Mouse (Mus musculus) frontal cortex, postnatal 14 days (tissue): ENCODE measurements at regions not wholly inside any gene's neighbourhood (a gene's known extent, or its start where the extent isn't known, plus 50 kb on each side); places are given as distances from the start of the nearest gene placed in this dataset.

ENCODE experiments used
- DNase-seq, 2 experiments: peaks; one replicate each; pipeline ENCODE4 v3.0.0; 2022; ENCODE audit warnings: low spot score in 2 of 2

DNA sequence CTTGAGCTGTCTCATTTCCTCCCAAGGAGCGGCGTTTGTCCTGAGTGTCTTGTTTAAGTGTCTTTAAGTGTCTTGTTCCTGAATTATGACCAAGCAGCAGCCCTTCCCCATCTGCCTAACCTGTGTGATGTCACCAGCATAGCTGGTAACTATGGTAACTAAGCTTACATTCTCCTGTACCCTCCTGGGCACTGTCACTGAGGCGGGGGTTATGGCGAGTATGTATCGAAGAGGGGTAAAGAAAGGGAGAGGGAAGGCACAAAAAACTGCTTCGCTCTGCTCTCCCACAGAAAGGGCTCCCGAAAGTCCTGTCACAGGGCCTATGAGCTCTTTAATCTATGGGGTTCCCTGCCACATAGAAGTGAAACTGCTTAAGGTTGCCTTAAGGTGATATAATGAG, 89.6 kb downstream of the Ppp4r2 start:
- DNase-seq, result no peak

DNA sequence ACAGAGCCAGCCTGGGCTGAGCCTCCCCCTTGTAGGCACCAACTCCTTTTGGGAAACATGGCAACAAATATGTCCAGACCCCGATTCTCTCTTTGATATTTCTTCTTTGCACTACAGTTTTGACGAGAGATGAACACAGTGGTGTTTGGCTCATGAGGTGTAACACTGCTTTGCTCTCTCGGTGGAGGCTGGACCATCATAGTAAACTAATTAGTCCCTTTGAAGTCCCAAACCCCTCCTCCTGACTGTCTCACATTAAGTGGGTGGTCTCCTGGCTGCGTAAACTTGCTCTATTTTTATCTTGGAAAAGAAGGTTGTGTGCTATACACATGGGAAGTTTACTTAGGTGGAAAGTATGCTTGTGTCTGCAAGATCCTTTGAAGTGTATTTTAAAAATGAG, 90.3 kb downstream of the Ppp4r2 start:
- DNase-seq, result no peak

DNA sequence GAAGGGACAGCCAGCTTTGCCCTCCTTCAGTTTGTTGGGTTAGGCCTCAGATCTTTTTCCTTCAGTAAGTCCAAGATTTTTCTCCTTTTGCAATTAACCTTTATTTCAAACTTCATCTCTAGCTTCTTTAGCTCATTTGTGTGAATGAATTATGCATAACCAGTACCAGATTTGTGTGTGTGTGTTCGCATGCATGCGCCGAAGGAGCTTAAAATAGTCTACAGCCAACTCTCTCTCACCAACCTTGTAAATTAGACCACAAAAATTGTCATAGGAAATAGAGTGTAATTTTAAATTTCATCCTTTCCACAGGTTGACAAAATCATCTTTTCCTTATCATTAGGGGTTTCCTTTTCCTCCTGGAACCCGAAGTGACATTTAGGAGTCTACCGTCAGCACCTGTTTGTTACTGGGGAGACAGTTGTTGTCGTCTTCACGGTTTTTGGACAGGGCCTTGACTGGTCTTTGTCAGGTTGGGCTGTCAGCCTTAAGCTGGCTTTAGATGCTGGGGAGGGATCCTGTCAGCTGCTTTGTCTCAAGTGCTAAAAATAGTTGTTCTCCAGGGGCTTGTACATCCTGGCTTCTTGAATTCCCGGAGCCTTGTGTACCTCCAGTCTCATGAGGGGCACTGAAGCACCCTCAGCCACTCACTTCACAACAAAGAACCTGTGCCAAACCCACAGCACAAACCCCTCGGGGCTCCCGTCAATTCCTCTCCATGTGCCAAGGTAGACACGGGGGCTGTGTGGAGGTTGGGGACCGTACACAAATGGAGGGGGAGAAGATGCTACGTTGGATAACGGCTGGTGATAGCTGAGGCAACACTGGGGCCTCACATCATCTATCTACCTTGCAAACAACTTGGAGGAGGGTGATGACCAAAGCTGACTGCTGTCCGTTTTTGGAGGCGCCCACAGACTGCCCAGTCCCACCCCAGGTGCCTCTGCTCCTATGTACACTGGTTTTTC, 95.7 kb downstream of the Ppp4r2 start:
- DNase-seq, result peak in 1 of 2 experiments; percentile 15

DNA sequence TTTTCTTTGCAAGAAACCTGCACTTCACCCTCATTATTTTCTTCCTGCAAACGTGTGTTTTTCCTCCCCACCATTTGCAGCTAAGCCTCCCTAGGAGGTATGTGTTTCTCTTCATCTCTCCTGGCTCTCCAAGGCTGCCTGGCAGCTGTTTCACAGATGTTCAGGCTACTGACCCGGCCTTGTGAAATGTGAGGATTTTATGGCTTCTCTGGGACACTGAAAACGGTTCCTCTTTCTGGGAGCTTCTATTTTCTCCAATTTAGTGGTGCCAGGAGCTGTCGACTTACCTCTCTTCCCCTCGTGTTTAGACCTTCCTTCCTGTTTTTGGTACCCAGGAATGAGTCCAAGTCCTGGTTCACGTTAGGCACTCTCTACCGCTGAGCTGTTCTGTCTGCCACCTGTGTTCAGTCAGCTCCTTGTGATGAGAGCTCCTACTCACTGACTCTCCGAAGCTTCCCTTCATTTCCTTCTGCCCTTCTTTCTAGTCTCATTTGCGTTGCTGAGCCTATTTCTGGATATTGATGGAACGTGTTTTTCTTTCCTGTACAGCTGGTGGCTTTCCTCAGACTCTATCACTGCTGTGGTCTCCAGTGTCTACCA, 96.4 kb downstream of the Ppp4r2 start:
- no peak for DNase-seq

DNA sequence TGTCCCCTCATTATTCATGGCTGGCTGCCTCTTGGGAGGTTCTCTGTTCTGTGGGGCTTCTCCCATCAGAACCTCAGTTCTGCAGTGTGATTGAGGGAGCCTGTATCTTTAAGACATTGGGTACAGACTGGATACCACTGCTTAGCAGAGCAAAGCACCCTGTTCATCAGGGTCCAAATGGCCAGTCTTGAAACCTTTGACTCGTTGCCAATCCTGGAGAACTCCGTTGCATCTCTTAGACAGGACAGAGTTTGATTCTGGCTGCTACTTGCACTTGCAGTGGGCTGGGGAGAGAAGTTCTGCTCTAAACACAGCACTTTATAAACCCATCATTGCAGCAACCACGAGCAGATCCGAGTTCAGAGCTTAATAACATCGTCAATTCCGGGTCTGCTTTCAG, 97.3 kb downstream of the Ppp4r2 start:
- no peak for DNase-seq

DNA sequence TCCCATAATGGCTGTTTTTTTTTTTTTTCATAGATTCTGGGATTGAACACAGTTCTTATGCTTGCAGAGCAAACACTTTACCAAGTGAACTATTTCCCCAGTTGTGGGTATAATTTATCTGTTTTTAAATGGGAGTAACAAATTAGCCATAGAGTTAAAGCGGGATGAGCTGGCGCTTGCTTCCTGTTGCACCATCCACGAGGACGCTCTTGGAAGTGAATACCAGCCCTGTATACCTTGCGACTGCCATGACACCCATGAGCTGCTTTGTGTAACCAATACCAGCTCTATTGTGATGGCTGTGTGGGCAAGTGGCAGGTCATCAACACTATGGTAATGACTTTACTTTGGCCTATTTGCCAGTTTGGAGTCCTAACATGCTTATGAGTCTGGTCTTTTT, 101.0 kb downstream of the Ppp4r2 start:
- DNase-seq, result no peak

DNA sequence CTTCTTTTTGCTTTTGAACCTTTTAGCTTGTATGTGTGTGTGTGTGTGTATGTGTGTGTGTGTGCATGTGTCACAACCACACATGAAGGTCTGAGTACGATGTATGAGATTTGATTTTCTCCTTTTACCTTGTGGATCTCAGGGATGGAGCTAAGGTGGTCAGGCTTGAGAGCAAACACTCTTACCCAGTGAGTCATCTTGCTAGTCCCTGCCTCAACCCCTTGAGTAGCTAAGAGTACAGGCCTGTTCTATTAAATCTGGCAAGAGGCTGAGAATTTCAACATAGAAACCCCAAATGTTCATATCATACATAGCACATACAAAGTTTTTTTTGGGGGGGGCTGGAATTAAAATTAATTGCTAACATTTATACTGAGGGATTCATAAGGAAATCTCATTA, 104.4 kb downstream of the Ppp4r2 start:
- DNase-seq, result no peak

DNA sequence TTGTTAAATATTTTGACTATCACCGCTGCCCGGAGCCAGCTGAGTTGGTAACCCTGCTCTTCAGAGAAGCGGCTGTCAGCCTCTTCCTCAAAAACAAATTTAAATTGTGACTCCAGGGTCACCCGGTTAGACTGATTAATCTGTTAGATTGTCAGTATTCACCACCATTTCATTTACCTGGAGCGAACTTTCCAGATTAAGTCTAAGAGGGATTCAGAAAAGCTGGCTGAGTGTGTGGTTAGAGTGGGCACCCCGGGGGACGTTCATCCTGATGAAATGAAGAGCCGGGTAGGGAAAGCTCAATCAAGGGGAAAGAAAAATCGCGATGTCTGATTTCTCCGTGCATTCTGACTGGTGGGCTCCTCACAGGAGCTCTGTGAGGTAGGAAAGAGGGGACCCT, 105.0 kb downstream of the Ppp4r2 start:
- no peak for DNase-seq

DNA sequence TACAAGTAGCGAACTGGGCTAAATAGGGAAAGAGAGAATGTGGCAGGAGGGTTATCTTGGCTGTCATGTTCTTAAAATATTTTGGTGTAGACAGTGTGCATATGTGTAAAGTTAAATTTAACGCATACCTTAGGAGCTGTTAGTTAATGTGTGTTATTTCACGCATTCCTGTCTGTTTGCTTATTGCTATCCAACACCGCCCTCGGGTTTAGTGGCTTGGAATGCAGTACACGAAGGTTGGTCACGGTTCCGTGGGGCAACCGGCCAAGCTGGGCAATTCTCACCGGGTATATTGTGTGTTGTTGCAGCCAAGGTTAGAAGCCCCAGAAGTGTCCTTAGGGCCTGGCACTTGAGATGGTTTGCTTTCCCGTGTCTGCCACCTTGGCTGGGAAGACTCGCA, 105.6 kb downstream of the Ppp4r2 start:
- no peak for DNase-seq

DNA sequence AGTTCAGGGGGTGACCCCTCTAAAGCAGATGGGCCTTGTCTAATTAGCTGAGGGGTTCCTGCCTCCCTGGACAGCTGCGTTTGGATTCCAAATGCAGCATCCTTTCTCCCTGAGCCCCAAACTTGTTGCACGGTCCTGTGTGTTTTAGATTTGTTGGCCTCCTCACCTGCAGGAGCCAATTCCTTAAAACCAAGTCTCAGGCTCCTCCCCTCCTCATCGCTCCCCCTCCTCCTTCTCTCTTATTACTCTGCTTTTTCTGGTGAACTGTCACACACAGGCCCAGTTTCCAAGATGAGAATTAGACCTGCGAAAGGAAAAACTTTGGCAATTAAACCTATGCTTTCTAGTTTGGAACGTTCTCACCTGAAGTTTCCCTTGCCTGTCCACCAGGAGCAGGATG, 106.3 kb downstream of the Ppp4r2 start:
- no peak for DNase-seq

DNA sequence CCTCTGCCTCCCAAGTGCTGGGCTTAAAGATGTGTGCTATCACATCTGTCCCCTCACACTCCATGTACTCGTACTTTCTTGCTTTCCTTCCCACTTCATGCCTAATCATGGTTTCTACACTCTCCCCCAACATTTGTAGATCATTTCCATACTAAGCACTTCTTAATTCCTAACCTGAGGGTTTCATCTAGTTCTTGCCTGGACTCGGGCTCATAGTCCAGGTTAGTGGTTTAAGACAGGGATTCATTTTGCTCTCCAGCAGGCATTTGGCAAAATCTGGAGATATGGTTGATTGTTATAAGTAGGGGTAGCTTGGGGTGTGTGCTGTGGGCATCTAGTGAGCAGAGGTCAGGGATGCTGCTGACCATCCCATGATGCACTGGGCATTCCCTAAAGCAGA, 108.3 kb downstream of the Ppp4r2 start:
- DNase-seq, result no peak

DNA sequence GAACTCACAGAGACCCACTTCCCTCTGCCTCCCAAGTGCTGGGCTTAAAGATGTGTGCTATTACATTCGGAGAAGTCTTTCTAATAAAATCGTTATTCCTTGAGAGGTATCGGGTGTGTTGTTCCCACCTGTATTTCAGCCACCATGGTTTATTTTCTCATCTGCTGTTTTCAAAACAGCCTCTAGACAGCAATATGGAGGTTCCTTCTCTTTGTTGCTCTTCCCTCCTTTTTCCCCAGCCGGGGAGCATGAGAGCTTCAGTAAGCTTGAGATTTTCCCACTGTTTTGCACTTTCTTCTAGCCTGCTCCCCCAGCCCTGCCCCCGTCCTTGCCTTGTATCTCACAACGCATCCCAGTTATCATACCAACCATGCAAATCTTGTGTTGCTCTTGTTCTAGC, 109.5 kb downstream of the Ppp4r2 start:
- DNase-seq, result no peak

DNA sequence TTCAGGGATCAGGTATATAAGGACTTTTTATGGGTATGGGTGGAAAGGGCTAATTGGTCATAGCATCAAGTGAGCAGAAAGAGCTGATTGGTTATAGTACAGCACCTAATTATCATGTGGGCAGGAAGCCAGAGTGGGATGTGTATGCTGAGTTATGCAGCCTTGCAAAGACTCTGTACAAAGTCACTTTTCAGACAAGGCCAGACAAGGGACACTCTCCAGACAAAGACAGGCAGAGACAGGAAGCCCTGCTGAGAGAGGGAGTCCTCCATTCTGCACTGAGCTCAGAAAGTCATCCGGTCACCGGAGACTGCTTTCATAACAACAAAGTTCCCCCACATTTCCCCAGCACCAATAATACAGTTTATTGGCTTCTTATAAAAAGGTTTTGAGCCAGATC, 112.4 kb downstream of the Ppp4r2 start:
- no peak for DNase-seq

DNA sequence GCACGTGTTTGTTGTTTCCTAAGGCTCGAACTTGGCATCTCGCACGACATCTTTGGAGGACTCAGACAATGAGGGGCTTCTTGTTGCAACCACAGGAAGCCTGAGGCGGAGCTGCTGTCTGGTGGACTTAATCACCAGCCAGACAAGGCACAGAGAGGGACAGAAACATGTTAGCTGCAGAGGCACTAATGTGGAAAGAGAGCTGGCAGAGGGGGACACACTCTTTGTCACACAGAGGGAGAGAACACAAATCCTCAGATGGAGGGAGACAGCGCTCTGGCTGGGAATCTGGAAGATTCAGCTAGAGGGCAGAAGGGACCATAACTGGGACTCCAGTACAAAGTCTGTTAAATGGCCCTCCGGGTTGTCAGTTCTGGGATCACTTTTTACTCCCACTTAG, 114.9 kb downstream of the Ppp4r2 start:
- DNase-seq, result no peak

DNA sequence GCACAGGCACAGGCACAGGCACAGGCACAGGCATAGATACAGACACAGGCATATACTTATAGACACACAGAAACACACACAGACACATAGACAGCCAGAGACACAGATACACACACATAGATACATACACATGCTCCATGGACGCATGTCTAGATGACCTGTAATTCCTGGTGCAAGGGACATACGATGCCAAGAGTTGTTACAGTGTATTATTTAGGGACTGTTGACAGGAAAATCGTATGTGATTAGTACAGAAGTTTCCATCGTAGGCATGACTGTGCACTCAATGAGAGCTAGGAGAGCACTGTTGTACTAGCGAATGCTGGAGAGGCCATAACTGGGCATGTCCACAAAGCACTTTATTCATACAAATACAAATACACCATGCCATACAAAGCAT, 118.2 kb downstream of the Ppp4r2 start:
- DNase-seq, result no peak

DNA sequence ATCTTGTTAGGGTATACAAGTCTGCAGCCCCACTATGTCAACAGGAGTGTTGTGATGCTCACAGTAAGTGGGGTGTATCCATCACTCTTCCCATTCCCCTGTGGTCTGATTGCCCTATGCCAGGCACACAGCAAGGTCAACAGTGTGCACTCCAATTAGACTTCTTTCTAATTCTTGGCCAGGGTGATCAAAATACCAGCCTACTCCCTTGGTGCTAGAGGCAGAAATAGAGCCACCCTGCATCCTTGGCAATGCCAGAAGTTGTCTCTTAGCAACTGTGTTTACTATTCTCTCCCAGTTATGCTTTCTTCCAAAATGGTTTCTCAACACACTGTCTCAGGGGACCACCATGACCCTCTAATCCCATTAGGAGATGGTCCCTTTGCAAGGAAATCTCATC, 119.0 kb downstream of the Ppp4r2 start:
- no peak for DNase-seq

DNA sequence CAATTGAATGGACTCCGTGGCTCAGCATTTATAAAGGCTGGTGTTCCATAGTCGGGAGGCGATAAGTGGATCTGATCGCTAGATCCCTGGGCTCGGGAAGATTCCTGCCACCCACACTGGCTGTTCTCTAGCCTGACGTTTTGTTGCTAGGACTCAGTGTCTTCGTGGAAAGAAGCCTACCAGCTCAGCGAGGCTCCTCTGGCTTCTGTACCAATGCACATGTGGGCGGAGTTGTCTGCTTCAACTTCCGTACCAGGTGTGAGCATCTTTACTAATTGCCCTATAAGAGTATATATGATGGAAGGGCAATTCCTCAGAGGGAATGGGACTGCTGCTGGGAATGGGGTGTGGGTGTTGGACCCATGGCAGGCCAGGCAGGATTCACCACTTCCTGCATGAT, 121.1 kb downstream of the Ppp4r2 start:
- DNase-seq, result no peak

DNA sequence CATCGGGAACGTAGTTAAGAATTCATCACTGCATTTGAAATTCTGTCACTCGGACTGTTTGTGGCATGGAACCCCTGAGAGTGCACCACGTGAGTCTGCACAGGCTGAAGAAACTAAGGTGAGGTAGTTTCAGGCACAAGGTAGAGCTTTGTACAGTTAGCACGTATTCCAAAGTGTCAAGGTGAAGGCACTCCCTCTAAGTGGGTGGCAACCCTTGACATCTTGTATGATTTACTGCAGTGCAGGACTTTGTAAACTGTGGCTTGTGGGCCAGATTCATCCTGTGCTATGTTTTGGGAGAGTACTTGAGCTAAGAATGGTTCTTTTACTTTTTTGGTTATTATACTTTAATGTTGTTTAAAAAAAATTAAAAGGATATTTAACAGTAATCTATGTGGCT, 133.1 kb downstream of the Ppp4r2 start:
- DNase-seq, result no peak

DNA sequence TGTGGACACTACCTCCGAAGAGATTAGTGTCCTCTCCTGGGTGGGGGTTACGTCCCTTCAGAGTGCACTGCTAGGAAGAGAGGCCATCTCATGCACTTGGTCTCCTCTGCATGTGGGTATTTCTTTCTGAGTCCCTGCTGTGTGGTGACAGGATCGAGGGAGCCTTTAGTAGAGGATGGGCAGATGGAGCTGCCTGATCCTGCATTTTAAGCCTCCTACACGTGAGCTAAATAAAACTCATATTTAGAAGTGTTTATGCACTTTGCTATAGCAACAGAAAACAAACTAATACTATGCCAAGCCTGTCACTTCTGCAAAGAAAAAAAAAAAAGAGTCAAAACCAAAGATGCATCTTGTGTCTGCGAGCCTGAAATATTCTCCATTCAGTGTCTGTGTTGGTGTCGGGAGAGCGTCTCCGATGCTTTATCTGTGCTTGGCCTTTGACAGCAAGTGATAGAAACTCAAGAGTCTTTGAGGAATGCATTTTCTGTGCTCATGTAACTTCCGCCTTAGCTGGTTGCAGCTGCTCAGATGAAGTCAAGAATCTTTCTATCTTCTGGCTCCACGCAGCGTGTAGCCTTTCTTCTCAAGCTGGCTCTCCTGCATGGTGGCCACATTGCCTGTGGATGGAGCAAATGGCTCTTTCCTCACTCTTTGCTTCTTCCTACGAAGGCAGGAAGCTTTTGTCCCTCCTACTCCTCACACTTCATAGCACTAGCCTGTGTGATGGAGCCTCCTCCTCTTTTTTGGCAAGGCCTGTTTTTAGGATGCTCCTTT, 134.8 kb downstream of the Ppp4r2 start:
- DNase-seq, result peak in 1 of 2 experiments; percentile 24

DNA sequence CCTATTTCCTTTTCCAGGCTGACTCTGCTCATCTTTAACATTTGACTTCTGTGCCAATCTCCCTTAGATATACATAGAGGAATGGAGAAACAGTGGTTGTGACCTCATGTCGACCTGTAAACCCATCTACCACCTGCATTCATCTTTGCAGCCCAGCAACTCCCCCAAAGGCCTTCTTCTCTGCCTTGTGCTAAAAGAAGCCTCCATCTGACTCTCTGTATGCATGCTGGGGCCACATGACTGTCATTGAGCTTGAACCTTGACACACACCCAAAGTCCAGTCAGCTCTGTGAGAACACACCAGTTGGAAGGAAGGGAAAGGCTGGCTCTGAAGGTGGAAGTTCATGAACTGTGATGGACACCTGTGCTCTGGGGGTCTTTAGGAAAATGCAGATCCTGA, 135.5 kb downstream of the Ppp4r2 start:
- DNase-seq, result no peak

DNA sequence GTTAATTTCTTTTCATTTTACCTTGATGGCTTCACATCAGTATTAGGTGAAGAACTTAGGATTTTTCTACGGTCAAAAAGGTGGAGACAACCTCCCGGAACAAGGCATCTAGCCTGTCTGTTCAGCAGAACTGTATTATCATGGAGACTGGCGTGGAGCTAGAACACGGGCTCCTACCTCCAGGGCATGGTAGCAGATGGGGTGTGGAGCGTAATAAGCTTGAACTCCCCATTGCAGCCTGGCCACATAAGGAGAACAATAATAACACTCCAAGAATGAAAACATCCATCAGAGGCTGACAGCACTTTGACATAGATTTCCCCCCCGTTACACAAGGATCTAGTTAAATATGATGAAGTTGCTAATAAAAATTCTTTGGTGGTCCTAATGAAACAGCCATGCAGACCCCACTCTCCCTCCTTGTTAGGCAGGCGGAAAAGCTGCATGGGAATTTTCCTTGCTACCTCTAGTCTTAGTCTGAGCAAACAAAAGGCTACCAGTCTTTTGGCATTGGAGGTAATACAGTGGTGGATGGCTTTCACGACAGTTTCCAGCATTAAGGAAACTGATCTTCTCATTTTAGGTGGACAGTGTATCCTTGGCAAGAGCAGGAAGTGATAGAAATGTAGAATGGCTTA, 137.5 kb downstream of the Ppp4r2 start:
- no peak for DNase-seq

DNA sequence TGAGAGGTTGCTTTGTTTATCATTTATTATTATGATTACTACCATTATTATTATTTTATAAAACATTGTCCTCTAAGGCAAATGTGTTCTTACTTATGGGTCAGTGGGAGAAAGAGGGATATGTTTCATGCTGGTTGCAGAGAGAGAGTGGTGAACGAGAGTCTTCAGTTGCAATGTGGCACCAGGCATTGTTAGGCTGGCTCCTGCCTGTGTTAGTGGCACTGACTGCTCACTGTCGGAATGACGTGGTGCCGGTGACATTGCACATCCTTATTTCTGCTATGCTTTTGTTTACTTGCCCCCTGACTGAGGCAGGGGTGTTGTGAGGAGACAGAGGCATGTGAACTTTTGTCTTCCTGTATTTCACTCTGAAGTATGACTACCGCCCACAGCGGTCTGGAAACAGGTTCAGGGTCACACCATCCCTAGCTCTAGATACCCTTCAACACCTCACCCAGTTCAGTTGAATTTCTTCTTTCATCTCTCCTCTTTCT, 138.1 kb downstream of the Ppp4r2 start:
- no peak for DNase-seq
